Mouse (Mus musculus): ENCODE results near the gene E130308A19Rik.

DNA sequence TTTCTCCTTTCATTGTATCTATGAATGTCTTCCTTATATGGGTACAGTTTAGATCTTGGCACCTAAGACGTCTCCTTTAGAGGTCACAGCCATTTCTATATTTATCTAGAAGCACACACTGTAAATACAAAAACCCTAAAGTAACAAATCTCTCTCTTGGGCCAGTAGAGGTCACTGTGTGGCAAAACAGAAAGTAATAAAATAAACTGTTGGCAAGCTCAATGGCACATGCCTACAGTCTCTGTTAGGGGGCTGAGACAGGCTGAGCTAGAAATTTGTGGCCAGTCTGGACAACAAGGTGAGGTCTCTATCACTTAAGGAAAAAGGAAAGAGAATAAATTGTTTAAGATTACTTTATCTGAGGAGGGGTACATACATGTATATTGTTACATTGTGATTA is 11.0 kb upstream of the E130308A19Rik start:
- TF ChIP-seq CTCF (IDR thresholded peaks at IDR 0.05) (peak; percentile 67), EP300 (IDR thresholded peaks at IDR 0.05) (no peak)
